Mouse (Mus musculus) heart, embryonic 13.5 days (tissue): ENCODE data around the gene Tet1. TPM values are rescaled to one million over a fixed set of nuclear protein-coding genes. Genes with fewer than 3 reads are reported as not detected.
"Not testable (repeated sequence)": the region's sequence is repeated elsewhere in the genome, so short reads cannot be mapped to it uniquely, and the experiment has no call there.

ENCODE experiments used
- ATAC-seq: fragments of 200-750 bp; cut with Nextera tagmentation; 2 replicates; pipeline ENCODE4 v1.8.0; 2017; ENCODE audit warnings: moderate TSS enrichment; ENCODE audit not compliant: insufficient number of reproducible peaks, low FRiP score, low TSS enrichment; ENCODE audit errors: extremely low read depth
- H3K27ac ChIP-seq: fragments of 300-500 bp; sonication (generic); replicated peaks from 2 replicates; pipeline ENCODE4 v1.5.1; 2015; ENCODE audit warnings: moderate library complexity, mild to moderate bottlenecking, inconsistent platforms
- H3K27me3 ChIP-seq: fragments of 300-500 bp; sonication (generic); replicated peaks from 2 replicates; pipeline ENCODE4 v1.6.1; 2015; ENCODE audit warnings: mild to moderate bottlenecking, inconsistent platforms
- H3K36me3 ChIP-seq: fragments of 300-500 bp; sonication (generic); 2 replicates; pipeline ENCODE4 v1.6.1; 2015; ENCODE audit warnings: mild to moderate bottlenecking, inconsistent platforms
- H3K4me1 ChIP-seq: fragments of 300-500 bp; sonication (generic); 2 replicates; pipeline ENCODE4 v1.6.1; 2015; ENCODE audit warnings: inconsistent platforms
- H3K4me2 ChIP-seq: fragments of 300-500 bp; sonication (generic); 2 replicates; pipeline ENCODE4 v1.6.1; 2015; ENCODE audit warnings: inconsistent platforms, mild to moderate bottlenecking, moderate library complexity
- H3K4me3 ChIP-seq: fragments of 300-500 bp; sonication (generic); 2 replicates; pipeline ENCODE4 v1.5.1; 2015; ENCODE audit warnings: moderate library complexity, mild to moderate bottlenecking, inconsistent platforms
- H3K9ac ChIP-seq: fragments of 300-500 bp; sonication (generic); 2 replicates; pipeline ENCODE4 v1.6.1; 2015; ENCODE audit warnings: inconsistent platforms, mild to moderate bottlenecking, moderate library complexity
- H3K9me3 ChIP-seq: fragments of 300-500 bp; sonication (generic); 2 replicates; pipeline ENCODE4 v1.6.1; 2016; ENCODE audit warnings: inconsistent platforms
- WGBS: fragments of 180-500 bp; shearing (Covaris S2); methylation state at CpG from one replicate; pipeline ENCODE4 v1.1.7; 2015; ENCODE audit warnings: mixed read lengths; 5-methylcytosine and 5-hydroxymethylcytosine counted together
- polyA plus RNA-seq: library from polyadenylated mRNA; unstranded; fragments of >200 nt; fragmentation: Nextera tagmentation; extraction: Ambion mirVana; gene quantifications from 2 replicates; pipeline ENCODE4 v1.2.1, GENCODE M21; 2015

Tet1 gene
- polyA plus RNA-seq: 21.8 and 24.0 TPM in 2 replicates

GRCm38 (mm10) chr10:62908896-62909295 lies at the start of gene Tet1:
Tet1 (minus strand) TSS chr10:62908996.
- H3K27me3 ChIP-seq, H3K9ac ChIP-seq, H3K4me3 ChIP-seq, H3K9me3 ChIP-seq, H3K36me3 ChIP-seq, H3K4me2 ChIP-seq, H3K4me1 ChIP-seq, H3K27ac ChIP-seq, ATAC-seq: not testable (repeated sequence)
- WGBS: no CpG with 5 or more reads among the region's 1 CpGs

- Histone ChIP-seq H3K4me1 (peaks cover 7% of the 10 kb centered on the region), H3K9me3 (no peaks in the 10 kb centered on the region), H3K4me3 (no peak overlapping the region), H3K27me3 (no peaks in the 10 kb centered on the region), H3K9ac (no peak overlapping the region), H3K4me2 (no peak overlapping the region), H3K36me3 (peaks cover 53% of the 10 kb centered on the region), H3K27ac (no peak overlapping the region)
- no peak for ATAC-seq
- WGBS: 89% methylated on average over 7 of the region's 7 CpGs
Observed at GRCm38 (mm10) chr10:62948551-62948950, 39.8 kb upstream of the Tet1 start.

GRCm38 (mm10) chr10:62946738-62947471 lies 38.1 kb upstream of the Tet1 start, which contains the start of gene Dna2:
Dna2 (plus strand) TSS chr10:62947026.
- Histone ChIP-seq H3K27ac (peak within 1 kb of the TSS; percentile 87), H3K36me3 (peaks cover 59% of the 10 kb centered on the region), H3K9me3 (no peaks in the 10 kb centered on the region), H3K4me2 (peak within 1 kb of the TSS; percentile 75), H3K27me3 (no peaks in the 10 kb centered on the region), H3K9ac (peak within 1 kb of the TSS; percentile 89), H3K4me1 (peaks cover 7% of the 10 kb centered on the region), H3K4me3 (peak within 1 kb of the TSS; percentile 74)
- under 1% methylated on average over 68 of the region's 68 CpGs for WGBS
- ATAC-seq: peak; percentile 71

- 74% methylated on average over 10 of the region's 10 CpGs for WGBS
- peaks cover 56% of the 10 kb centered on the region for H3K36me3 ChIP-seq
- no peak for ATAC-seq
- peaks cover 7% of the 10 kb centered on the region for H3K4me1 ChIP-seq
- H3K27ac ChIP-seq: no peak overlapping the region
- no peak overlapping the region for H3K4me3 ChIP-seq
- H3K9me3 ChIP-seq: no peaks in the 10 kb centered on the region
- no peaks in the 10 kb centered on the region for H3K27me3 ChIP-seq
- no peak overlapping the region for H3K4me2 ChIP-seq
- H3K9ac ChIP-seq: no peak overlapping the region
Observed at GRCm38 (mm10) chr10:62944975-62945580, 36.3 kb upstream of the Tet1 start.

GRCm38 (mm10) chr10:62932381-62932780 lies 23.6 kb upstream of the Tet1 start:
- ATAC-seq: no peak
- Histone ChIP-seq H3K9me3 (no peaks in the 10 kb centered on the region), H3K27ac (no peak overlapping the region), H3K4me2 (no peak overlapping the region), H3K4me1 (no peaks in the 10 kb centered on the region), H3K36me3 (peaks cover 80% of the 10 kb centered on the region), H3K27me3 (no peaks in the 10 kb centered on the region), H3K4me3 (no peak overlapping the region), H3K9ac (no peak overlapping the region)
- WGBS: 90% methylated on average over 1 of the region's 1 CpGs

- ATAC-seq: no peak
Observed at GRCm38 (mm10) chr10:62924096-62924635, 15.4 kb upstream of the Tet1 start.

GRCm38 (mm10) chr10:62920766-62921156 lies 12.0 kb upstream of the Tet1 start:
- peak; percentile 34; the same call in 1 of the 2 replicates for ATAC-seq
- peak overlapping the region; percentile 86 for H3K4me2 ChIP-seq
- peak overlapping the region; percentile 93 for H3K9ac ChIP-seq
- H3K36me3 ChIP-seq: 0 out of 2 replicates have a peak, but pooled peaks cover 3% of the 10 kb centered on the region
- no peaks in the 10 kb centered on the region for H3K27me3 ChIP-seq
- H3K9me3 ChIP-seq: no peaks in the 10 kb centered on the region
- H3K27ac ChIP-seq: peak overlapping the region; percentile 91
- H3K4me3 ChIP-seq: peak overlapping the region; percentile 84
- peaks cover 15% of the 10 kb centered on the region for H3K4me1 ChIP-seq
- WGBS: under 1% methylated on average over 29 of the region's 29 CpGs

More at GRCm38 (mm10) chr10:62924096-62924635, 15.4 kb upstream of the Tet1 start:
- no peak overlapping the region for H3K9ac ChIP-seq
- no peaks in the 10 kb centered on the region for H3K9me3 ChIP-seq
- no peaks in the 10 kb centered on the region for H3K27me3 ChIP-seq
- H3K27ac ChIP-seq: no peak overlapping the region
- no peak overlapping the region for H3K4me3 ChIP-seq
- peaks cover 15% of the 10 kb centered on the region for H3K4me1 ChIP-seq
- 82% methylated on average over 4 of the region's 4 CpGs for WGBS
- H3K36me3 ChIP-seq: peaks cover 16% of the 10 kb centered on the region
- no peak overlapping the region for H3K4me2 ChIP-seq

- WGBS: 5% methylated on average over 50 of the region's 50 CpGs
- ATAC-seq: peak; percentile 91
- Histone ChIP-seq H3K9ac (peak within 1 kb of the TSS; percentile 93), H3K9me3 (no peaks in the 10 kb centered on the region), H3K36me3 (0 out of 2 replicates have a peak, but pooled peaks cover 3% of the 10 kb centered on the region), H3K27ac (peak within 1 kb of the TSS; percentile 91), H3K4me1 (peaks cover 15% of the 10 kb centered on the region), H3K27me3 (no peaks in the 10 kb centered on the region), H3K4me3 (peak within 1 kb of the TSS; percentile 84), H3K4me2 (peak within 1 kb of the TSS; percentile 86)
Observed at GRCm38 (mm10) chr10:62919925-62920765, 11.3 kb upstream of the Tet1 start, which contains the start of gene Slc25a16. Slc25a16 (plus strand) TSS chr10:62920633.

GRCm38 (mm10) chr10:62918985-62919384 lies 10.2 kb upstream of the Tet1 start:
- peaks cover 13% of the 10 kb centered on the region for H3K4me1 ChIP-seq
- H3K4me2 ChIP-seq: no peak overlapping the region
- H3K36me3 ChIP-seq: 0 out of 2 replicates have a peak, but pooled peaks cover 3% of the 10 kb centered on the region
- no peak overlapping the region for H3K4me3 ChIP-seq
- no peak overlapping the region for H3K27ac ChIP-seq
- H3K9ac ChIP-seq: no peak overlapping the region
- H3K27me3 ChIP-seq: no peaks in the 10 kb centered on the region
- WGBS: 50% methylated on average over 3 of the region's 3 CpGs
- H3K9me3 ChIP-seq: no peaks in the 10 kb centered on the region
- no peak for ATAC-seq

GRCm38 (mm10) chr10:62911120-62911519 lies 2.3 kb upstream of the Tet1 start:
- Histone ChIP-seq H3K4me1 (no peaks in the 10 kb centered on the region), H3K36me3 (no peaks in the 10 kb centered on the region), H3K27ac (no peak overlapping the region), H3K9ac (no peak overlapping the region), H3K27me3 (no peaks in the 10 kb centered on the region), H3K4me2 (no peak overlapping the region), H3K9me3 (no peaks in the 10 kb centered on the region), H3K4me3 (no peak overlapping the region)
- 79% methylated on average over 2 of the region's 2 CpGs for WGBS
- ATAC-seq: no peak

GRCm38 (mm10) chr10:62906336-62906735 lies 2.5 kb downstream of the Tet1 start:
- H3K27ac ChIP-seq: no peak overlapping the region
- WGBS: 80% methylated on average over 7 of the region's 7 CpGs

More at GRCm38 (mm10) chr10:62906336-62906735, 2.5 kb downstream of the Tet1 start:
- Histone ChIP-seq H3K36me3 (no peaks in the 10 kb centered on the region), H3K4me1 (no peaks in the 10 kb centered on the region), H3K27me3 (no peaks in the 10 kb centered on the region), H3K4me3 (no peak overlapping the region), H3K9ac (no peak overlapping the region), H3K4me2 (no peak overlapping the region), H3K9me3 (no peaks in the 10 kb centered on the region)
- ATAC-seq: no peak
